Mouse (Mus musculus): ENCODE results near the gene Nisch.

DNA sequence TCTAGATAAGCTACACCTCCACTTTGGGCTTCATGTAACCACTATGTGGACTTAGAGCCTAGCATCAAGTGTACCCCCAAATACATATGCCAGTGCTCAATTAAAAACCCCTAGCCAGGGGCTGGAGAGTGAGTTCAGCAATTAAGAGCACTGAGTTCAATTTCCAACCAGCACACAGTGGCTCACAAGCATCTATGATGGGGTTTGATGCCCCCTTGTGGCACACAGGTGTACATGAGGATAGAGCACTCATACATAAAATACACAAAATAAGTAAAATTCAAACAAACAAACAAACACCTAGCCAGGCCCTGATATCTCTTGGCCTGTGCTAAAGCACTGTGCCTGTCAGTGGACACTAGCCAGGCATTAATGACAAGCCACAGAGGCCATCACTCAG lies 20.8 kb downstream of the Nisch start:
- TF ChIP-seq GABPA (IDR thresholded peaks at IDR 0.05; ENCODE audit: insufficient replicate concordance, low read depth, low read length) (no peak), EP300 (IDR thresholded peaks at IDR 0.05; ENCODE audit: low read length) (no peak), MAX (IDR thresholded peaks at IDR 0.05; ENCODE audit: low read length) (no peak), TCF12 (IDR thresholded peaks at IDR 0.05; ENCODE audit: low read depth, low read length) (no peak), CTCF (conservative IDR thresholded peaks at IDR 0.05 in 1 of 2, IDR thresholded peaks at IDR 0.05 in 1 of 2; ENCODE audit: low read depth in 2 of 2, low read length in 2 of 2) (peak; percentile 62 to 68; a peak in 3 of 4 replicates), USF2 (conservative IDR thresholded peaks at IDR 0.05; ENCODE audit: low read depth, low read length) (no peak), POLR2A (IDR thresholded peaks at IDR 0.05; ENCODE audit: low read depth, low read length) (no peak)
